ENCODE assay signal across 16 mouse cellular contexts in the genomic region with DNA sequence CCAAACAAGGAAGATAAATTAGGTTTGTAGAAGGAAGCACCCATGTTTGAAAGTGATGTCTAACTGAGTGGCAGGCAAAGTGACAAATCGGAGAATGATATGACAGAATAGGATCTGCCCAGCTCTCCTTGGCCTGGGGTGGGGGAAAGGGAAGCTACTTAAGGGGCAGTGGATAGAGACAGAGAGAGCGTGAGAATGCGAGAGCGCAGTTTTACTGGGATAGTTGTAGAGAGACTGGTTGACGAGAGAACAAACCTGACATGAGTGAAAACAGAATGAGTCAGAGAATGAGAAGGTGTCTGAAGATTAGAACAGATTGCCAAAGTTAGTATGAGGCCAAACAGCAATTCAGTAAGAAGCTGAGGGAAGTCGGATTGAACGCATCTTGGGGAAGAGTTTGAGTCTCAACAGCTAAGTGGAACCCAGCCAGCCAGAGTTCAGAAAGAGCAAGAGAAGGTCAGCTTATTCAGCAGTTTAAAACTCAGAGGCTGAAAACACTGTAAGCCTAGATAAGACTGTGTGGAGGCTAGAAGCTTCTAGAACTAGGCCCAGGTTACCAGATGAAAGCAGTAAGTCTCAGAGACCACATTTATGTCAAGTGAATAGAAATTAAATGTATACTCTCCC. TPM values are rescaled to one million over a fixed set of nuclear protein-coding genes. Genes with fewer than 3 reads are reported as not detected.
DNase-seq lines count a peak whose midpoint lies in the region; ATAC-seq and TF ChIP-seq lines count a peak whose summit lies in the region.
"Had no signal": no experiment of that assay in that cellular context is flagged by ENCODE, and none has a peak within 500 bp of the region (broad histone marks: within the 10 kb centered on the region; RNA-seq: fewer than 3 reads in every experiment).

No protein-coding gene starts in this region.

- H3K4me3 ChIP-seq in lung, embryonic 16.5 days (ENCODE audit: low read length) = no peak overlapping the region
- no peak overlapping the region for H3K4me3 ChIP-seq in lung, adult 2 months (replicated peaks; ENCODE audit: extremely low read depth, low read depth, low read length)
- H3K4me3 ChIP-seq in liver, embryonic 13.5 days (replicated peaks) = no peak overlapping the region
- no peak overlapping the region for H3K4me3 ChIP-seq in hindbrain, embryonic 13.5 days
- H3K4me3 ChIP-seq in hindbrain, embryonic 10.5 days = no peak overlapping the region
- H3K4me3 ChIP-seq: embryonic facial prominence, embryonic 12.5 days; forebrain, embryonic 13.5 days; gastrocnemius, adult 2 months; stomach, embryonic 15.5 days had no signal

- no peak for TF ChIP-seq POLR2A in lung, adult 2 months (IDR thresholded peaks at IDR 0.05; ENCODE audit: borderline replicate concordance, extremely low read depth, low read depth, low read length)

- no peak overlapping the region for H3K27ac ChIP-seq in lung, embryonic 16.5 days (ENCODE audit: low read length)
- no peak overlapping the region for H3K27ac ChIP-seq in liver, embryonic 13.5 days
- H3K27ac ChIP-seq in hindbrain, embryonic 13.5 days = no peak overlapping the region
- no peak overlapping the region for H3K27ac ChIP-seq in hindbrain, embryonic 10.5 days
- H3K27ac ChIP-seq: embryonic facial prominence, embryonic 12.5 days; forebrain, embryonic 13.5 days; gastrocnemius, adult 2 months; liver, embryonic 15.5 days; stomach, embryonic 15.5 days had no signal

- H3K36me3 ChIP-seq in lung, embryonic 16.5 days (ENCODE audit: control insufficient read depth, insufficient read depth, low read length) = no peaks in the 10 kb centered on the region
- H3K36me3 ChIP-seq in liver, embryonic 13.5 days = no peaks in the 10 kb centered on the region
- H3K36me3 ChIP-seq in hindbrain, embryonic 13.5 days = peaks cover 20% of the 10 kb centered on the region
- H3K36me3 ChIP-seq in hindbrain, embryonic 10.5 days = peaks cover 17% of the 10 kb centered on the region
- H3K36me3 ChIP-seq: liver, embryonic 15.5 days; stomach, embryonic 15.5 days had no signal

- 66% methylated on average over 7 of the region's 7 CpGs for WGBS in lung, embryonic 16.5 days
- 73% methylated on average over 7 of the region's 7 CpGs for WGBS in lung, adult 2 months
- WGBS in liver, embryonic 13.5 days (ENCODE audit: insufficient replicate concordance) = 73% methylated on average over 7 of the region's 7 CpGs
- WGBS in hindbrain, embryonic 13.5 days = 88% methylated on average over 7 of the region's 7 CpGs
- 94% methylated on average over 7 of the region's 7 CpGs for WGBS in hindbrain, embryonic 10.5 days

- H3K27me3 ChIP-seq in lung, embryonic 16.5 days (ENCODE audit: control insufficient read depth, insufficient read depth, low read depth, low read length) = no peaks in the 10 kb centered on the region
- no peaks in the 10 kb centered on the region for H3K27me3 ChIP-seq in liver, embryonic 13.5 days
- no peaks in the 10 kb centered on the region for H3K27me3 ChIP-seq in hindbrain, embryonic 13.5 days
- no peaks in the 10 kb centered on the region for H3K27me3 ChIP-seq in hindbrain, embryonic 10.5 days (ENCODE audit: insufficient read depth, poor library complexity, severe bottlenecking)
- H3K27me3 ChIP-seq: embryonic facial prominence, embryonic 12.5 days; forebrain, embryonic 13.5 days; liver, embryonic 15.5 days; stomach, embryonic 15.5 days had no signal

- TF ChIP-seq CTCF in lung, adult 2 months (IDR thresholded peaks at IDR 0.05; ENCODE audit: insufficient read depth, low read length) = no peak

- H3K9me3 ChIP-seq in lung, embryonic 16.5 days (ENCODE audit: control insufficient read depth, low read length) = no peaks in the 10 kb centered on the region
- H3K9me3 ChIP-seq in liver, embryonic 13.5 days (replicated peaks) = no peaks in the 10 kb centered on the region
- H3K9me3 ChIP-seq in hindbrain, embryonic 13.5 days = no peaks in the 10 kb centered on the region
- H3K9me3 ChIP-seq in hindbrain, embryonic 10.5 days = no peaks in the 10 kb centered on the region
- H3K9me3 ChIP-seq: embryonic facial prominence, embryonic 12.5 days; forebrain, embryonic 13.5 days; liver, embryonic 15.5 days; stomach, embryonic 15.5 days had no signal

- H3K4me1 ChIP-seq in lung, embryonic 16.5 days (replicated peaks; ENCODE audit: control insufficient read depth, insufficient read depth, low read length) = peaks cover 7% of the 10 kb centered on the region
- H3K4me1 ChIP-seq in lung, adult 2 months (ENCODE audit: control insufficient read depth, insufficient read depth, low read length) = peaks cover 4% of the 10 kb centered on the region; the same call in 1 of the 2 replicates
- peaks cover 14% of the 10 kb centered on the region for H3K4me1 ChIP-seq in liver, embryonic 13.5 days (replicated peaks)
- H3K4me1 ChIP-seq in hindbrain, embryonic 13.5 days (replicated peaks) = no peaks in the 10 kb centered on the region
- peaks cover 7% of the 10 kb centered on the region; the same call in 1 of the 2 replicates for H3K4me1 ChIP-seq in hindbrain, embryonic 10.5 days (replicated peaks)
- H3K4me1 ChIP-seq: embryonic facial prominence, embryonic 12.5 days had no signal

- H3K4me2 ChIP-seq in lung, embryonic 16.5 days (ENCODE audit: low read depth, low read length) = no peak overlapping the region
- H3K4me2 ChIP-seq in liver, embryonic 13.5 days = peak overlapping the region; percentile 53; the same call in 1 of the 2 replicates
- H3K4me2 ChIP-seq in hindbrain, embryonic 13.5 days = no peak overlapping the region
- H3K4me2 ChIP-seq: forebrain, embryonic 13.5 days had no signal

- DNase-seq in lung, adult 2 months = no peak
- peak; percentile 22 for DNase-seq in c-Kit-positive CD71-positive TER-119-positive erythroid progenitor cells, embryonic 14.5 days (ENCODE audit: low spot score)
- DNase-seq in liver, embryonic 13.5 days = no peak
- DNase-seq in hindbrain, embryonic 10.5 days (ENCODE audit: low spot score) = no peak
- DNase-seq: cerebellum, adult 11 months; heart, postnatal 10 days; layer of hippocampus, adult 9-11 months; midbrain, embryonic 14.5 days had no signal

- no peak overlapping the region for H3K9ac ChIP-seq in lung, embryonic 16.5 days (ENCODE audit: low read length)
- no peak overlapping the region for H3K9ac ChIP-seq in liver, embryonic 13.5 days
- no peak overlapping the region for H3K9ac ChIP-seq in hindbrain, embryonic 13.5 days
- H3K9ac ChIP-seq: embryonic facial prominence, embryonic 12.5 days; forebrain, embryonic 13.5 days; liver, embryonic 15.5 days; stomach, embryonic 15.5 days had no signal

- ATAC-seq in lung, embryonic 16.5 days (ENCODE audit: low read depth) = peak; percentile 15; the same call in 1 of the 2 replicates
- peak; percentile 24; the same call in 1 of the 2 replicates for ATAC-seq in liver, embryonic 13.5 days (ENCODE audit: low read depth)
- peak; percentile 32 for ATAC-seq in megakaryocyte-erythroid progenitor cell, adult 5-6 weeks (replicated peaks; ENCODE audit: low FRiP score, low TSS enrichment, poor library complexity, severe bottlenecking)
- ATAC-seq in hindbrain, embryonic 13.5 days (ENCODE audit: low FRiP score) = no peak
- ATAC-seq: forebrain, embryonic 13.5 days had no signal

RNA-seq across cellular contexts. Expression of gene Rbl2, which starts 9.9 kb away (rescaled TPM):
- polyA plus RNA-seq in lung, embryonic 16.5 days (2015; fragmentation: Nextera tagmentation; extraction: Ambion mirVana) = 20.8 TPM in 2 replicates
- polyA plus RNA-seq in lung, adult 2 months (2012; rRNA removed) = 18.6 and 24.2 TPM in 2 replicates
- polyA plus RNA-seq in liver, embryonic 13.5 days (2015; fragmentation: Nextera tagmentation; extraction: Ambion mirVana) = 5.0 and 7.4 TPM in 2 replicates
- total RNA-seq in megakaryocyte-erythroid progenitor cell, adult 5-6 weeks (2014; fragmentation: Nextera tagmentation) = 38.9 and 65.8 TPM in 2 replicates
- 64.4 and 75.3 TPM in 2 replicates for total RNA-seq in megakaryocyte-erythroid progenitor cell, adult 5-6 weeks (2017)
- polyA plus RNA-seq in hindbrain, embryonic 13.5 days (2015; fragmentation: Nextera tagmentation; extraction: Ambion mirVana) = 19.4 and 20.1 TPM in 2 replicates
- polyA plus RNA-seq in hindbrain, embryonic 10.5 days (2016; fragmentation: Nextera tagmentation; extraction: Ambion mirVana) = 8.6 and 11.1 TPM in 2 replicates
